Mouse (Mus musculus): ENCODE measurements at regions not wholly inside any gene's neighbourhood (a gene's known extent, or its start where the extent isn't known, plus 50 kb on each side); places are given as distances from the start of the nearest gene placed in this dataset.

GRCm38 (mm10) chr8:96586129-96586528 lies 697.8 kb upstream of the Got2 start:
- H3K27ac ChIP-seq (ENCODE audit: control insufficient read depth, insufficient read depth, low read depth, low read length): no peak overlapping the region
- no peaks in the 10 kb centered on the region for H3K4me1 ChIP-seq (ENCODE audit: control insufficient read depth, insufficient read depth, low read length)
- H3K4me3 ChIP-seq (ENCODE audit: control insufficient read depth, low read depth, low read length): no peak overlapping the region
- H3K27me3 ChIP-seq (ENCODE audit: control insufficient read depth, insufficient read depth, low read length): no peaks in the 10 kb centered on the region
- TF ChIP-seq POLR2A (IDR thresholded peaks at IDR 0.05; ENCODE audit: control insufficient read depth, low read depth, low read length): no peak
- TF ChIP-seq CTCF (IDR thresholded peaks at IDR 0.05; ENCODE audit: control insufficient read depth, insufficient read depth, insufficient replicate concordance, low read depth, low read length): no peak
- H3K36me3 ChIP-seq (ENCODE audit: control insufficient read depth, insufficient read depth, low read length): no peaks in the 10 kb centered on the region

GRCm38 (mm10) chr8:96552512-96552911 lies 664.2 kb upstream of the Got2 start:
- no peak for TF ChIP-seq CTCF (IDR thresholded peaks at IDR 0.05; ENCODE audit: control insufficient read depth, insufficient read depth, insufficient replicate concordance, low read depth, low read length)
- no peak for TF ChIP-seq POLR2A (IDR thresholded peaks at IDR 0.05; ENCODE audit: control insufficient read depth, low read depth, low read length)
- Histone ChIP-seq H3K27ac (ENCODE audit: control insufficient read depth, insufficient read depth, low read depth, low read length) (no peak overlapping the region), H3K36me3 (ENCODE audit: control insufficient read depth, insufficient read depth, low read length) (no peaks in the 10 kb centered on the region), H3K27me3 (ENCODE audit: control insufficient read depth, insufficient read depth, low read length) (no peaks in the 10 kb centered on the region), H3K4me3 (ENCODE audit: control insufficient read depth, low read depth, low read length) (no peak overlapping the region), H3K4me1 (ENCODE audit: control insufficient read depth, insufficient read depth, low read length) (peaks cover 2% of the 10 kb centered on the region; the same call in 1 of the 2 replicates)

- Histone ChIP-seq H3K4me1 (ENCODE audit: control insufficient read depth, insufficient read depth, low read length) (peaks cover 2% of the 10 kb centered on the region; the same call in 1 of the 2 replicates), H3K27ac (ENCODE audit: control insufficient read depth, insufficient read depth, low read depth, low read length) (no peak overlapping the region), H3K36me3 (ENCODE audit: control insufficient read depth, insufficient read depth, low read length) (no peaks in the 10 kb centered on the region), H3K27me3 (ENCODE audit: control insufficient read depth, insufficient read depth, low read length) (no peaks in the 10 kb centered on the region), H3K4me3 (ENCODE audit: control insufficient read depth, low read depth, low read length) (no peak overlapping the region)
- TF ChIP-seq POLR2A (IDR thresholded peaks at IDR 0.05; ENCODE audit: control insufficient read depth, low read depth, low read length): no peak
- no peak for TF ChIP-seq CTCF (IDR thresholded peaks at IDR 0.05; ENCODE audit: control insufficient read depth, insufficient read depth, insufficient replicate concordance, low read depth, low read length)
Observed at GRCm38 (mm10) chr8:96550408-96550807, 662.1 kb upstream of the Got2 start.

- H3K4me1 ChIP-seq (ENCODE audit: control insufficient read depth, insufficient read depth, low read length): peaks cover 2% of the 10 kb centered on the region; the same call in 1 of the 2 replicates
- H3K27ac ChIP-seq (ENCODE audit: control insufficient read depth, insufficient read depth, low read depth, low read length): no peak overlapping the region
- TF ChIP-seq CTCF (IDR thresholded peaks at IDR 0.05; ENCODE audit: control insufficient read depth, insufficient read depth, insufficient replicate concordance, low read depth, low read length): no peak
- no peak for TF ChIP-seq POLR2A (IDR thresholded peaks at IDR 0.05; ENCODE audit: control insufficient read depth, low read depth, low read length)
- H3K27me3 ChIP-seq (ENCODE audit: control insufficient read depth, insufficient read depth, low read length): no peaks in the 10 kb centered on the region
- no peak overlapping the region for H3K4me3 ChIP-seq (ENCODE audit: control insufficient read depth, low read depth, low read length)
- no peaks in the 10 kb centered on the region for H3K36me3 ChIP-seq (ENCODE audit: control insufficient read depth, insufficient read depth, low read length)
Observed at GRCm38 (mm10) chr8:96548663-96549062, 660.3 kb upstream of the Got2 start.

GRCm38 (mm10) chr8:96548187-96548586 lies 659.8 kb upstream of the Got2 start:
- Histone ChIP-seq H3K36me3 (ENCODE audit: control insufficient read depth, insufficient read depth, low read length) (no peaks in the 10 kb centered on the region), H3K27ac (ENCODE audit: control insufficient read depth, insufficient read depth, low read depth, low read length) (no peak overlapping the region), H3K27me3 (ENCODE audit: control insufficient read depth, insufficient read depth, low read length) (no peaks in the 10 kb centered on the region), H3K4me1 (ENCODE audit: control insufficient read depth, insufficient read depth, low read length) (peaks cover 2% of the 10 kb centered on the region; the same call in 1 of the 2 replicates), H3K4me3 (ENCODE audit: control insufficient read depth, low read depth, low read length) (no peak overlapping the region)
- TF ChIP-seq CTCF (IDR thresholded peaks at IDR 0.05; ENCODE audit: control insufficient read depth, insufficient read depth, insufficient replicate concordance, low read depth, low read length): no peak
- no peak for TF ChIP-seq POLR2A (IDR thresholded peaks at IDR 0.05; ENCODE audit: control insufficient read depth, low read depth, low read length)

- no peak for TF ChIP-seq CTCF (IDR thresholded peaks at IDR 0.05; ENCODE audit: control insufficient read depth, insufficient read depth, insufficient replicate concordance, low read depth, low read length)
- no peak for TF ChIP-seq POLR2A (IDR thresholded peaks at IDR 0.05; ENCODE audit: control insufficient read depth, low read depth, low read length)
- Histone ChIP-seq H3K36me3 (ENCODE audit: control insufficient read depth, insufficient read depth, low read length) (no peaks in the 10 kb centered on the region), H3K27me3 (ENCODE audit: control insufficient read depth, insufficient read depth, low read length) (no peaks in the 10 kb centered on the region), H3K4me3 (ENCODE audit: control insufficient read depth, low read depth, low read length) (no peak overlapping the region), H3K4me1 (ENCODE audit: control insufficient read depth, insufficient read depth, low read length) (no peaks in the 10 kb centered on the region), H3K27ac (ENCODE audit: control insufficient read depth, insufficient read depth, low read depth, low read length) (no peak overlapping the region)
Observed at GRCm38 (mm10) chr8:96542215-96542614, 653.9 kb upstream of the Got2 start.

- no peaks in the 10 kb centered on the region for H3K4me1 ChIP-seq (ENCODE audit: control insufficient read depth, insufficient read depth, low read length)
- no peak overlapping the region for H3K4me3 ChIP-seq (ENCODE audit: control insufficient read depth, low read depth, low read length)
- no peaks in the 10 kb centered on the region for H3K27me3 ChIP-seq (ENCODE audit: control insufficient read depth, insufficient read depth, low read length)
- no peaks in the 10 kb centered on the region for H3K36me3 ChIP-seq (ENCODE audit: control insufficient read depth, insufficient read depth, low read length)
- no peak overlapping the region for H3K27ac ChIP-seq (ENCODE audit: control insufficient read depth, insufficient read depth, low read depth, low read length)
- TF ChIP-seq CTCF (IDR thresholded peaks at IDR 0.05; ENCODE audit: control insufficient read depth, insufficient read depth, insufficient replicate concordance, low read depth, low read length) (no peak), POLR2A (IDR thresholded peaks at IDR 0.05; ENCODE audit: control insufficient read depth, low read depth, low read length) (no peak)
Observed at GRCm38 (mm10) chr8:96498854-96499253, 610.5 kb upstream of the Got2 start.

- H3K27ac ChIP-seq (ENCODE audit: control insufficient read depth, insufficient read depth, low read depth, low read length): no peak overlapping the region
- H3K4me3 ChIP-seq (ENCODE audit: control insufficient read depth, low read depth, low read length): no peak overlapping the region
- no peaks in the 10 kb centered on the region for H3K36me3 ChIP-seq (ENCODE audit: control insufficient read depth, insufficient read depth, low read length)
- no peak for TF ChIP-seq POLR2A (IDR thresholded peaks at IDR 0.05; ENCODE audit: control insufficient read depth, low read depth, low read length)
- no peak for TF ChIP-seq CTCF (IDR thresholded peaks at IDR 0.05; ENCODE audit: control insufficient read depth, insufficient read depth, insufficient replicate concordance, low read depth, low read length)
- no peaks in the 10 kb centered on the region for H3K4me1 ChIP-seq (ENCODE audit: control insufficient read depth, insufficient read depth, low read length)
- no peaks in the 10 kb centered on the region for H3K27me3 ChIP-seq (ENCODE audit: control insufficient read depth, insufficient read depth, low read length)
Observed at GRCm38 (mm10) chr8:96495406-96495805, 607.1 kb upstream of the Got2 start.

All from testis, adult 2 months (tissue).